Mouse (Mus musculus): ENCODE measurements at regions not wholly inside any gene's neighbourhood (a gene's known extent, or its start where the extent isn't known, plus 50 kb on each side); places are given as distances from the start of the nearest gene placed in this dataset.

DNA sequence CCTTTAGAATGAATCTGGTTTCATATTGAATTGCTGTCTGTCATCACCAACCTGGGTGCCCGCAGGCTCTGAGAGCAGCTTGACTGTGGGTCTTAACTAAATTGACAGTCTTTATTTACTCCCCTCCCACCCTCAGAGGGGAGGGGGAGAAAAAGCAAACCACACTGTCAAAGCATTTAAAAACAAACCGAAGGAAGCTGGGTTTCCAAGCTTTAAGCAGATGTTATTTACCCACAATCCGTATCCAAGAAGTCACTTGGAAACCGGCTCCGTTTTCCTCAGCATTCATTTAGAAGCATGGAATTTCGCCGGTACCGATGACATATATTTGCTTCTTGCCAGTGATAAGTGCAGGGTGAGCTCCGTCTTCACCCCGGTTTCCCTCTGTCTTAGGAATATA is 206.4 kb upstream of the Spdye4c start:
- TF ChIP-seq MAFK (IDR thresholded peaks at IDR 0.05; ENCODE audit: insufficient read depth, low read depth, low read length) = no peak
- no peak for TF ChIP-seq ZNF384 (IDR thresholded peaks at IDR 0.05; ENCODE audit: low read depth, low read length)
